Mouse (Mus musculus): ENCODE data around the gene Proca1. TPM values are rescaled to one million over a fixed set of nuclear protein-coding genes. Genes with fewer than 3 reads are reported as not detected.
A peak's percentile ranks its signal among the peaks of the same experiment; 100 is the strongest.

The Proca1 gene
- total RNA-seq (2021), result 1 to 10 TPM; 5.7 to 6.3 TPM
- long read RNA-seq, experiment 1, partial matches to known transcripts, result 0 of 11 reads
- long read RNA-seq, experiment 1, other reads (novel, unspliced or antisense), result 8 of 11 reads
- long read RNA-seq, experiment 2, transcript Proca1-201 (3 exons, 960 nt), result major isoform, 6 of 8 reads
- long read RNA-seq, experiment 2, partial matches to known transcripts, result 0 of 8 reads
- long read RNA-seq, experiment 2, other reads (novel, unspliced or antisense), result 1 of 8 reads

DNA sequence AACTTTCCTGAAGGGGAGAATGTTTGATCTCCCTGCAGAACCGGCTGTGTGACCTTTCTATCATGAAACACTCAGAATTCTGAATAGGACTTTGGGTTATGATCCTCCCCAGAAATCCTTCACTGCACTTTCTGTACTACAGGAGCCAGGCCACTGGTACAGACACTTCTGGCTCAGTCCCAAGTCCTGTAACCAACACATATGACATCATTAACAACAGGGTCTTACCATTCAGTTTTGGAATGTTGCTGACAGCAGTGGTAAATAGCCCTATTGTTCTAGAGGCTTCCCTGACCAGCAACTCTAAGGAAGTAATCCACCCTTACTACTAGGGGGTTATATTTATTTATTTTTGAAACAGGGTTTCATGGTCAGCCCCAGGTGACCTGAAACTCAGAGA is at the start of gene Proca1:
TSS of gene Proca1 (plus strand) at position 280 of the 400 bp plus-strand sequence.
- DNase-seq (ENCODE audit: low spot score in 2 of 2), result no peak

DNA sequence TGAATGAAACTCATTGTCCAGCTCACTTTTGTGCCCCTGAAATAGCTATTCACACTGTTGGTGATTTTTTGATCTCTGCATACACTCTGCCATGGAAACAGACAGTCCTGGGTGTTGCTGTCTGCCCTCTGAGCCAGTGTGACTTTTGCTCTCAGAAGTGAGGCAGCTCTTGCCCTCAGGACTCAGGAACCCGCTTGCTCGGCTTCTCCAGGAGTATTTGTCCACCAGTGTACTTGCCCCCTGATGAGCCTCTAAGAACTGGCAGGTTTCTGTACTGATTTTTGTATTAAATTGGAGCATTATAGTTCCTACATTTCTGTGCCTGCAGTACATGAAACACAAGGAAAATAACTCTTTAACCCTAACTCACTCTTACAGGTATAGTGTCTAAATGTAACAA is 49.7 kb upstream of the Proca1 start:
- DNase-seq (ENCODE audit: low spot score in 2 of 2), result no peak

- no peak for DNase-seq (ENCODE audit: low spot score in 2 of 2)
Observed at GRCm38 (mm10) chr11:78146168-78146567, 47.0 kb upstream of the Proca1 start.

- no peak for DNase-seq (ENCODE audit: low spot score in 2 of 2)
Observed at GRCm38 (mm10) chr11:78146707-78147543, 46.3 kb upstream of the Proca1 start.

GRCm38 (mm10) chr11:78151161-78151560 is 42.0 kb upstream of the Proca1 start:
- no peak for DNase-seq (ENCODE audit: low spot score in 2 of 2)

DNA sequence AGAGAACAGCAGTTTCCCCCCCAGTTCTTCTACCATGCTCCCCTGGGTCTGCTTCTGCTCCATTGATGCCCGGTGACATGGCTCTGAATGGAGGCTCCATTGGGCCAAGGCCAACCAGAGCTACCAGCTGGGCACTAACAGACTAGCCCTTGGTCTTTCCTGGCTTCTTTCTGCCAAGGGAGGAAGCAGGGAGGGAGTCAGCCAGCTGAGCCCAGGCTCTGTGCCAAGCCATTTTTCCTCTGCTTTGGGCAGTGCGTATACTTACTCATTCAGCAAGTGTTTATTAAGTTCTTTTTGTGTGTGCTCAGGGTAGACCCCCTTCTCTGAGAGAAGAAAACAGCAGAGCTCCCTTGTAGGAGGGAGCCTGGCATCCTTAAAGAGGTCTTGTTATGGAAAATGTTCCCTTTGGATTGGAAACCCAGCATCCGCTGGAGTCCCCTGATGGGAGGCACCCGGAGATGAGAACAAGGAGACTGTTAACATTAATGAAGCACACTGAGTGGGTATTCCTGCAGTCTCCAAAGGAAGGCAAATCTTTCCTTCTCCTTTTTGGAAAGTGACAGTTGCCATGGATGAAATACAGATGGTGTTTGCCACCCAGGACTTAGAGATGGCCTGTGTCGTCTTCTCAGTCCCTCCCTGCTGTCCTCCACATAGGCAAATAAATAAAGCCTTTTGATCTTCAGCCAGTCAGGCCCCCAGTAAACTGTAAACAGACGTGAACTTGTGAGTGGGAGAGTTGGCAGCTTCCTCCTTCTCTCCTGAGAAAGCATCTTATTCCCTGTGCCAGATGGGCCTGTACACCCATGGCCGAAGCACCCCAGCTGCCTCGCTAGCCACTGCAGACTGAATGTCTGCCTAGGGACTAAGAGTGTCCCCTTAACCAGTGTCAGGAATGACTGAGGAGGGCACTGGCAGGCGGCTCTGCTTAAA is 40.6 kb upstream of the Proca1 start:
- peak; percentile 67 to 71 for DNase-seq (ENCODE audit: low spot score in 2 of 2)

DNA sequence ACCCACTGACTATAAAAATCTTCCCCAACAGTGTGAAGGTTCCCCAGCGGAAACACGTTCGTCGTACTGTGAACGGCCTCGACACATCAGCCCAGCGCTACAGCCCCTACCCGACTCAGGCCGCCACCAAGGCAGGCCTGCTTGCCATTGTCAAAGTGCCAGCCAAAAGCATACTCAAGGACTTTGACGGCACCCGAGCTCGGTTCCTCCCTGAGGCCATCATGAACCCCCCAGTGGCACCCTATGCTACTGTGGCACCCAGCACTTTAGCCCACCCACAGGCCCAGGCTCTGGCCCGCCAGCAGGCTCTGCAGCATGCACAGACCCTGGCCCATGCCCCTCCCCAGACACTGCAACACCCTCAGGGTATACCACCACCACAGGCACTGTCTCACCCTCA is 39.4 kb upstream of the Proca1 start:
- DNase-seq (ENCODE audit: low spot score in 2 of 2), result no peak

GRCm38 (mm10) chr11:78155674-78156073 is 37.5 kb upstream of the Proca1 start:
- no peak for DNase-seq (ENCODE audit: low spot score in 2 of 2)

DNA sequence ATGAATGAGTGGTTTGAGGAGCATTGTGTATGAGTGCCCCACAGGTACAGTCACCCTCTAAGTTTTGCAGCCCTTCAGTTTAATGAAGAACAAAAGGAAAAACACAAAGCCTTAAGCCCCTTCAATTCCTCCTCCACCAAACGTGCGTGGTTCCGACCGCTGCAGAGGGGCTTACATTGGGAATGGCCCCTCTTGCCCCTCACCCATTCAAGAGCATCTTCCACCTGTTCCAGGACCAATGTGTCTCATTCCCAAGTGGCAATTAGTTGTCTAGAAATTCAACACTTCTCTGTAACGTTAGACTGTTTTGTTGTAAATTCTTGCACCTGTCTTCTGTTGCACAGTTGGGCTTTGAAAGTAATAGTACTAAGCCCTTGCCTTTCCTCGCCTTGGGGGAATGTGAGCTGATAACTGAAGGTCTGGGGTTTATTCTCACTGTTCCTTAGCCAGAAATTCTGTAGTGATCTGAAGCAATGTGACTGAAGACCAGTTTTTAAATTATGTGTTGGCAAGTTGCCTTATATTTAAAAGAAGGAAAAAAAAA is 37.0 kb upstream of the Proca1 start:
- DNase-seq (ENCODE audit: low spot score in 2 of 2), result no peak

DNA sequence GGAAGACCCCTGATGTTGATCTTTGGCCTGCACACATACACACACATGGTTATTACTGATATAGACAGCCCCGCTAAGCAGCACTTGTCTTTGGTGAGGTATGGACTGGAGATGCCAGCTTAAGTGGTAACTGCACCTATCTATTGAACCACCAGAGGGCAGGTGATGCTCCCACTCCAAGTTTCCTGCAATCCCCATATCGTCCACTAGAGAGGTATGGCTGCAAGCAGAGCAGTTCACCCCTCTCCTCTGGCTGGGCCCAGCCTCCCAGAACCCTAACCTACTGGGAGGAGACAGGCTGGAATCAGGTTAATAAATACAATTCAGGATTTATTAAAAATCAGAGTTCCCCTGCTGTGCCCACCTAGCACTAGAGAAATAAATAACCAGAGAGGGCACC is 34.1 kb upstream of the Proca1 start:
- DNase-seq (ENCODE audit: low spot score in 2 of 2), result peak; percentile 78

GRCm38 (mm10) chr11:78159557-78159956 is 33.6 kb upstream of the Proca1 start:
- no peak for DNase-seq (ENCODE audit: low spot score in 2 of 2)

DNA sequence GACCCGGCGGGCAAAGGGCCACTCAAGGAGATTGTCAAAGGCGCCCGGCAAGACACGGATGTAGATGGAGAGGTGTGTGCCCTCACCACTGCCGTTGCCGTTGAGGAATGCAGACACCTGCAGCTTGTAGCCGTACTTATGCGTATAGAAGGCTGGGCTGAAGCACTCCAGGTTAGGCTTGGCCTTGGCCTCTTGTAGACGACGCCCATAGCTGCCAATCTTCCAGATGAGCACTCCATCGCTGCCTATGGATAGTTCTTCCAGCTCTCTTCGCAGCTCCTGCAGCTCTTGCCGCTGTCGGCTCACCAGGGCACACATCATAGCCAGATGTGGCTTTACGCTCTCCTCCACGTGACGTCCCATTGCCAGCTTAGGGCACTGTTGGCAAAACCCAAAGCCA is 33.0 kb upstream of the Proca1 start:
- no peak for DNase-seq (ENCODE audit: low spot score in 2 of 2)

GRCm38 (mm10) chr11:78160675-78161074 is 32.5 kb upstream of the Proca1 start:
- no peak for DNase-seq (ENCODE audit: low spot score in 2 of 2)

- no peak for DNase-seq (ENCODE audit: low spot score in 2 of 2)
Observed at GRCm38 (mm10) chr11:78161169-78161568, 32.0 kb upstream of the Proca1 start.

- no peak for DNase-seq (ENCODE audit: low spot score in 2 of 2)
Observed at GRCm38 (mm10) chr11:78161968-78162367, 31.2 kb upstream of the Proca1 start.

DNA sequence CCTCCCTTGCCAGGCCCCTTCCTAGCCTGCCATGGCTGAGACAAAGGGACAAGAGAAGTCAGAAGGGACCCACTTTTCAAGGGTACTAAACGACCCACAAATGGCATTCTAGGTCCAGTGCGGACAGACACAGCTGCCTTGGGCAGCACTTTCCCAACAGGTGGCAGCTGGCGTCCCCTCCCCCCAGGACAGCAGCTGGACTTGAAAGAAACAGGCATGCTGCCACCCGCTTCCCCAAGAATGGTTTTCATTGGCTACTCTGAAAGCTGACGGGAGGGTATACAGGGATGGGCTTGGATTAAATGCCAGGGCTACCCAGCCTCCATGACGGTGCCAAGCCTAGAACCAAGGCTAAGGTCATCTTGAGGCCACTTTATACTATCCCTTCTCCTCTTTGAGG is 30.7 kb upstream of the Proca1 start:
- no peak for DNase-seq (ENCODE audit: low spot score in 2 of 2)

DNA sequence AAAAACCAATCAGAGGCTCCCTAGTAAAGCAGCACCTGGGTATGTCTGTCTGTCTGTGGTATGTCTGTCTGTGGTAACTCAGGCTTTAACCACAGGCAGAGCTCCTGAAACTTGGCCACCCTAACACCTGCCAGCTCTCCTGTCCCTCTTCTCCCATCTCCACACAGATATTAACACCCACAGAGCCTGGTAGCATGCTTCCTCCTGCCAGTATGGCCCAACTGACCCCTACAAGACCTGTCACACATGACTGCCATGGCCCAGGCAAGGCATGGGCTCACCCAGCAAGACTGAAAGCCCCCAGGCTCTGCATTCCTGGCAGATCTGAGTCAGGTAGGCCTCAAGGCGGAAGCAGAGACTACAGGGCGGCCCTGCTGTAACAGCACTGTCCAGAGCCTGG is 30.1 kb upstream of the Proca1 start:
- DNase-seq (ENCODE audit: low spot score in 2 of 2), result no peak

- DNase-seq (ENCODE audit: low spot score in 2 of 2), result no peak
Observed at GRCm38 (mm10) chr11:78163681-78164603, 29.2 kb upstream of the Proca1 start.

DNA sequence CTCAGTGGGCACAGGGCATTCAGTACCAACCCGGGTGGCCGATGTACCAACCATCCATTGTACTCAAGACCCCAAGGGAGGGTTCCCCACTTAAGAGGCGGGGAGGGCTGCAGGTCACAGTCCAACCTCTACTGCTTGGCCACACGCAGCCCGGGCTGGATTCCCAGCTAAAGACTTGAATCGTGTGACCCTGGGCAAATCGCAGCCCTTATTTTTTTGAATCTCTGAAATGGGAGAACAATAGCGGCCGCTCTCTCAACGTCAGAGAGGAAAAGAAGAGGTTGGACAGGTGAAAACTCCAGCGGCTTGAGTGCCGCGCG is 28.6 kb upstream of the Proca1 start:
- no peak for DNase-seq (ENCODE audit: low spot score in 2 of 2)
